Mouse (Mus musculus) MEL (cell line): ENCODE results near the gene Kcnd1. TPM values are rescaled to one million over a fixed set of nuclear protein-coding genes. Genes with fewer than 3 reads are reported as not detected.
A peak's percentile ranks its signal among the peaks of the same experiment; 100 is the strongest.

Experiments
- DNase-seq: peaks from one replicate; pipeline ENCODE4 v3.0.0; 2011; ENCODE audit warnings: low read depth, low spot score
- H3K27ac ChIP-seq: 2 replicates; pipeline ENCODE4 v1.5.1; 2012; ENCODE audit warnings: low read depth, mild to moderate bottlenecking, control low read depth, low read length, moderate library complexity; ENCODE audit not compliant: control insufficient read depth
- H3K27me3 ChIP-seq, 2 experiments: fragments of 150-350 bp in 1 of 2; sonication (generic) in 1 of 2; 2 replicates each; pipeline ENCODE4 v1.6.1; 2012; ENCODE audit warnings: low read length in 2 of 2, mild to moderate bottlenecking in 2 of 2, improper control_type of control experiment in 1 of 2, moderate library complexity in 1 of 2; ENCODE audit not compliant: insufficient read depth in 2 of 2, control insufficient read depth in 1 of 2
- H3K36me3 ChIP-seq, 2 experiments: 2 replicates each; pipeline ENCODE4 v1.6.1; 2012 to 2014; ENCODE audit warnings: low read length in 2 of 2, improper control_type of control experiment in 1 of 2, inconsistent platforms in 1 of 2, mild to moderate bottlenecking in 1 of 2; ENCODE audit not compliant: insufficient read depth in 2 of 2, control insufficient read depth in 1 of 2
- H3K4me1 ChIP-seq, 2 experiments: fragments of 150-350 bp in 1 of 2; sonication (generic) in 1 of 2; 2 replicates each; pipeline ENCODE4 v1.6.1; 2012; ENCODE audit warnings: low read length in 2 of 2, improper control_type of control experiment in 1 of 2, mild to moderate bottlenecking in 1 of 2; ENCODE audit not compliant: insufficient read depth in 2 of 2, control insufficient read depth in 1 of 2
- H3K4me3 ChIP-seq, 2 experiments: fragments of 150-350 bp in 1 of 2; sonication (generic) in 1 of 2; 2 replicates each; pipeline ENCODE4 v1.5.1; 2012; ENCODE audit warnings: low read depth in 2 of 2, low read length in 2 of 2, mild to moderate bottlenecking in 2 of 2, moderate library complexity in 2 of 2, control low read depth in 1 of 2, improper control_type of control experiment in 1 of 2; ENCODE audit not compliant: control insufficient read depth in 1 of 2, insufficient read depth in 1 of 2
- H3K79me2 ChIP-seq: 2 replicates; pipeline ENCODE4 v1.6.1; 2012; ENCODE audit warnings: mild to moderate bottlenecking, low read length, moderate library complexity; ENCODE audit not compliant: control insufficient read depth, poor library complexity, insufficient read depth
- H3K9ac ChIP-seq: 2 replicates; pipeline ENCODE4 v1.6.1; 2012; ENCODE audit warnings: low read depth, mild to moderate bottlenecking, control low read depth, low read length, moderate library complexity; ENCODE audit not compliant: control insufficient read depth, poor library complexity, severe bottlenecking
- H3K9me3 ChIP-seq: fragments of 150-350 bp; sonication (generic); replicated peaks from 2 replicates; pipeline ENCODE4 v1.6.1; 2012; ENCODE audit warnings: mild to moderate bottlenecking, low read length, improper control_type of control experiment, moderate library complexity; ENCODE audit not compliant: insufficient read depth
- BHLHE40 ChIP-seq: IDR thresholded peaks from 2 replicates; pipeline ENCODE4 v1.6.1; 2012; ENCODE audit warnings: low read depth, mild to moderate bottlenecking, inconsistent platforms, low read length, improper control_type of control experiment, borderline replicate concordance
- CHD1 ChIP-seq: IDR thresholded peaks from 2 replicates; pipeline ENCODE4 v1.6.1; 2012; ENCODE audit warnings: low read depth, mild to moderate bottlenecking, inconsistent platforms, low read length, improper control_type of control experiment
- CHD2 ChIP-seq: IDR thresholded peaks from 2 replicates; pipeline ENCODE4 v1.6.1; 2011; ENCODE audit warnings: low read length, improper control_type of control experiment
- CTCF ChIP-seq, 3 experiments: IDR thresholded peaks in 2 of 3; conservative IDR thresholded peaks in 1 of 3; 2 replicates each; pipeline ENCODE4 v1.5.1; 2011 to 2012; ENCODE audit warnings: low read length in 3 of 3, low read depth in 2 of 3, mild to moderate bottlenecking in 2 of 3, improper control_type of control experiment in 1 of 3, inconsistent platforms in 1 of 3, mixed read lengths in 1 of 3, moderate library complexity in 1 of 3; ENCODE audit not compliant: control insufficient read depth in 1 of 3, insufficient read depth in 1 of 3, poor library complexity in 1 of 3, severe bottlenecking in 1 of 3
- E2F4 ChIP-seq: IDR thresholded peaks from 2 replicates; pipeline ENCODE4 v1.6.1; 2011; ENCODE audit warnings: low read depth, low read length, improper control_type of control experiment, borderline replicate concordance
- ELF1 ChIP-seq: IDR thresholded peaks from 2 replicates; pipeline ENCODE4 v1.6.1; 2014; ENCODE audit warnings: low read depth, mild to moderate bottlenecking, inconsistent platforms, low read length, improper control_type of control experiment, moderate library complexity
- EP300 ChIP-seq, 2 experiments: IDR thresholded peaks; 2 replicates each; pipeline ENCODE4 v1.6.1; 2011; ENCODE audit warnings: improper control_type of control experiment in 2 of 2, low read length in 2 of 2, low read depth in 1 of 2, mild to moderate bottlenecking in 1 of 2
- ETS1 ChIP-seq: IDR thresholded peaks from 2 replicates; pipeline ENCODE4 v1.6.1; 2012; ENCODE audit warnings: low read depth, mild to moderate bottlenecking, inconsistent platforms, low read length, improper control_type of control experiment, moderate library complexity
- GABPA ChIP-seq: IDR thresholded peaks from 2 replicates; pipeline ENCODE4 v1.6.1; 2012; ENCODE audit warnings: low read depth, mild to moderate bottlenecking, inconsistent platforms, low read length, improper control_type of control experiment, moderate library complexity
- GATA1 ChIP-seq: IDR thresholded peaks from 2 replicates; pipeline ENCODE4 v1.6.1; 2011; ENCODE audit warnings: low read depth, low read length, improper control_type of control experiment
- HCFC1 ChIP-seq: IDR thresholded peaks from 2 replicates; pipeline ENCODE4 v1.6.1; 2012; ENCODE audit warnings: low read depth, mild to moderate bottlenecking, inconsistent platforms, low read length, improper control_type of control experiment, moderate library complexity
- JUND ChIP-seq: IDR thresholded peaks from 2 replicates; pipeline ENCODE4 v1.6.1; 2011; ENCODE audit warnings: low read depth, mild to moderate bottlenecking, improper control_type of control experiment, low read length
- KAT2A ChIP-seq: conservative IDR thresholded peaks from 2 replicates; pipeline ENCODE4 v1.6.1; 2012; ENCODE audit warnings: low read depth, low read length, improper control_type of control experiment, inconsistent platforms
- MAFK ChIP-seq: IDR thresholded peaks from 2 replicates; pipeline ENCODE4 v1.6.1; 2011; ENCODE audit warnings: low read depth, mild to moderate bottlenecking, low read length, improper control_type of control experiment, borderline replicate concordance
- MAX ChIP-seq: IDR thresholded peaks from 2 replicates; pipeline ENCODE4 v1.6.1; 2011; ENCODE audit warnings: low read length, improper control_type of control experiment
- MAZ ChIP-seq: IDR thresholded peaks from 2 replicates; pipeline ENCODE4 v1.6.1; 2012; ENCODE audit warnings: low read depth, mild to moderate bottlenecking, inconsistent platforms, low read length, improper control_type of control experiment
- MEF2A ChIP-seq: IDR thresholded peaks from 2 replicates; pipeline ENCODE4 v1.6.1; 2014; ENCODE audit warnings: low read depth, mild to moderate bottlenecking, inconsistent platforms, low read length, improper control_type of control experiment; ENCODE audit not compliant: poor library complexity, insufficient replicate concordance, severe bottlenecking; ENCODE audit errors: extremely low read depth
- MXI1 ChIP-seq: IDR thresholded peaks from 2 replicates; pipeline ENCODE4 v1.6.1; 2011; ENCODE audit warnings: mild to moderate bottlenecking, low read depth, low read length, improper control_type of control experiment
- MYB ChIP-seq: IDR thresholded peaks from 2 replicates; pipeline ENCODE4 v1.6.1; 2011; ENCODE audit warnings: mild to moderate bottlenecking, low read depth, low read length, improper control_type of control experiment
- MYC ChIP-seq: IDR thresholded peaks from 2 replicates; pipeline ENCODE4 v1.6.1; 2011; ENCODE audit warnings: low read depth, mild to moderate bottlenecking, low read length, improper control_type of control experiment, moderate library complexity
- NELFE ChIP-seq: IDR thresholded peaks from 2 replicates; pipeline ENCODE4 v1.6.1; 2011; ENCODE audit warnings: low read depth, low read length, improper control_type of control experiment
- NRF1 ChIP-seq: IDR thresholded peaks from 2 replicates; pipeline ENCODE4 v1.6.1; 2014; ENCODE audit warnings: low read depth, mild to moderate bottlenecking, inconsistent platforms, low read length, improper control_type of control experiment, moderate library complexity; ENCODE audit not compliant: poor library complexity, insufficient read depth, severe bottlenecking
- POLR2A ChIP-seq, 2 experiments: IDR thresholded peaks; 2 replicates each; pipeline ENCODE4 v1.6.1; 2011 to 2012; ENCODE audit warnings: low read length in 2 of 2, mild to moderate bottlenecking in 2 of 2, control low read depth in 1 of 2, improper control_type of control experiment in 1 of 2, low read depth in 1 of 2, moderate library complexity in 1 of 2; ENCODE audit not compliant: control insufficient read depth in 1 of 2, insufficient read depth in 1 of 2, poor library complexity in 1 of 2
- POLR2AphosphoS2 ChIP-seq: IDR thresholded peaks from 2 replicates; pipeline ENCODE4 v1.6.1; 2011; ENCODE audit warnings: low read length, improper control_type of control experiment
- POLR2AphosphoS5 ChIP-seq: IDR thresholded peaks from 2 replicates; pipeline ENCODE4 v1.6.1; 2012; ENCODE audit warnings: low read depth, borderline replicate concordance, mild to moderate bottlenecking, inconsistent platforms, low read length, moderate library complexity, mixed read lengths
- RAD21 ChIP-seq: IDR thresholded peaks from 2 replicates; pipeline ENCODE4 v1.6.1; 2011; ENCODE audit warnings: mild to moderate bottlenecking, low read depth, low read length, improper control_type of control experiment
- RCOR1 ChIP-seq: IDR thresholded peaks from 2 replicates; pipeline ENCODE4 v1.6.1; 2012; ENCODE audit warnings: low read depth, mild to moderate bottlenecking, inconsistent platforms, low read length, improper control_type of control experiment
- SIN3A ChIP-seq: IDR thresholded peaks from 2 replicates; pipeline ENCODE4 v1.6.1; 2012; ENCODE audit warnings: low read length, improper control_type of control experiment, inconsistent platforms
- SMC3 ChIP-seq: IDR thresholded peaks from 2 replicates; pipeline ENCODE4 v1.6.1; 2011; ENCODE audit warnings: low read depth, low read length, improper control_type of control experiment
- TAL1 ChIP-seq: IDR thresholded peaks from 2 replicates; pipeline ENCODE4 v1.6.1; 2012; ENCODE audit warnings: mild to moderate bottlenecking, inconsistent platforms, low read length, moderate library complexity, mixed read lengths
- TBP ChIP-seq: IDR thresholded peaks from 2 replicates; pipeline ENCODE4 v1.8.0; 2011; ENCODE audit warnings: low read depth, low read length, improper control_type of control experiment
- UBTF ChIP-seq: IDR thresholded peaks from 2 replicates; pipeline ENCODE4 v1.6.1; 2012; ENCODE audit warnings: low read depth, mild to moderate bottlenecking, inconsistent platforms, low read length, improper control_type of control experiment, moderate library complexity, borderline replicate concordance; ENCODE audit not compliant: insufficient read depth
- USF1 ChIP-seq: IDR thresholded peaks from 2 replicates; pipeline ENCODE4 v1.6.1; 2014; ENCODE audit warnings: low read depth, mild to moderate bottlenecking, inconsistent platforms, low read length, improper control_type of control experiment, moderate library complexity
- USF2 ChIP-seq, 2 experiments: IDR thresholded peaks; 2 replicates each; pipeline ENCODE4 v1.6.1; 2011 to 2012; ENCODE audit warnings: improper control_type of control experiment in 2 of 2, low read length in 2 of 2, borderline replicate concordance in 1 of 2, inconsistent platforms in 1 of 2, low read depth in 1 of 2, mild to moderate bottlenecking in 1 of 2; ENCODE audit not compliant: insufficient read depth in 1 of 2
- ZC3H11A ChIP-seq: IDR thresholded peaks from 2 replicates; pipeline ENCODE4 v1.6.1; 2012; ENCODE audit warnings: low read depth, mild to moderate bottlenecking, inconsistent platforms, low read length, improper control_type of control experiment
- ZMIZ1 ChIP-seq: IDR thresholded peaks from 2 replicates; pipeline ENCODE4 v1.6.1; 2012; ENCODE audit warnings: low read depth, mild to moderate bottlenecking, inconsistent platforms, low read length, improper control_type of control experiment, moderate library complexity
- ZNF384 ChIP-seq: IDR thresholded peaks from 2 replicates; pipeline ENCODE4 v1.6.1; 2012; ENCODE audit warnings: low read depth, mild to moderate bottlenecking, inconsistent platforms, low read length, improper control_type of control experiment
- polyA plus RNA-seq, 2 experiments: library from polyadenylated mRNA; stranded (reverse) in 1 of 2; unstranded in 1 of 2; fragments of >175 nt in 1 of 2; fragments of >200 nt in 1 of 2; gene quantifications; 2 replicates each; pipeline versions ENCODE4 v1.2.1 to v1.2.4; 2012; ENCODE audit warnings: low replicate concordance in 2 of 2, low read depth in 1 of 2; ENCODE audit not compliant: insufficient read length in 2 of 2, insufficient read depth in 1 of 2, missing spikeins in 1 of 2
- total RNA-seq: library from RNA; depleted of rRNA; stranded (reverse); fragments of 300-350 nt; gene quantifications from 2 replicates; pipeline ENCODE4 v1.2.3, GENCODE M21; 2012

Gene Kcnd1
- total and polyA plus RNA-seq, 3 experiments = 0.31 to 1.4 TPM; not detected in 1

DNA sequence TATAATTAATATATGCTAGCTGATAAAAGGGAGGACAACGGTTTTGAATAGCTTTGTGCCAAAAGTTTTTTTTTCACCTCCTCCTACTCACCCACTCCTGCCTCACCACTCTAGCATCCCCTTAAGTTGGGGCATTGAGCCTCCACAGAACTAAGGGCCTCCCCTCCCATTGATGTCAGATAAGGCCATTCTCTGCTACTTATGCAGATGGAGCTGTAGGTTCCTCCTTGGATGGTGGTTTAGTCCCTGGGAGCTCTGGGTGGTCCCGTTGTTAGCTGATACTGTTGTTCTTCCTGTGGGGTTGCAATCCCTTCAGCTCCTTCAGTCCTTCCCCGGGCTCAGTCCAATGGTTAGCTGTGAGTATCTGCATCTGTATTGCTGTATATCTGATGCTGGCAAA, 42.8 kb upstream of the Kcnd1 start:
- H3K36me3 ChIP-seq = peaks cover 0 to 42% of the 10 kb centered on the region in 2 experiments; a peak in 2 of 4 replicates
- no peaks in the 10 kb centered on the region for H3K9me3 ChIP-seq
- H3K27me3 ChIP-seq = no peaks in the 10 kb centered on the region
- peak overlapping the region; percentile 61 for H3K9ac ChIP-seq
- peak; percentile 91 for DNase-seq
- H3K4me3 ChIP-seq = peak overlapping the region; percentile 40 to 46
- peak overlapping the region; percentile 92 for H3K27ac ChIP-seq
- H3K79me2 ChIP-seq = no peaks in the 10 kb centered on the region; the same call in 1 of the 2 replicates
- peaks cover 18 to 36% of the 10 kb centered on the region in 2 experiments for H3K4me1 ChIP-seq
- TF ChIP-seq GATA1 = peak; percentile 69
- no peak for TF ChIP-seq NRF1
- no peak for TF ChIP-seq MYC
- peak; percentile 65; the same call in 1 of the 2 replicates for TF ChIP-seq POLR2AphosphoS2
- no peak for TF ChIP-seq SIN3A
- TF ChIP-seq TBP = peak; percentile 89
- TF ChIP-seq MAFK = no peak
- no peak for TF ChIP-seq KAT2A
- TF ChIP-seq MAX = no peak
- no peak for TF ChIP-seq SMC3
- no peak for TF ChIP-seq CHD2
- TF ChIP-seq ZMIZ1 = peak; percentile 91
- TF ChIP-seq MAZ = no peak
- no peak for TF ChIP-seq RAD21
- peak; percentile 58 for TF ChIP-seq RCOR1
- no peak for TF ChIP-seq GABPA
- 0 out of 2 replicates have a peak, but pooled peaks have one; percentile 30 for TF ChIP-seq ETS1
- no peak for TF ChIP-seq CTCF (IDR thresholded peaks at IDR 0.05 in 2 of 3, conservative IDR thresholded peaks at IDR 0.05 in 1 of 3; ENCODE audit: control insufficient read depth in 1 of 3, insufficient read depth in 1 of 3, low read depth in 2 of 3, low read length in 3 of 3, poor library complexity in 1 of 3, severe bottlenecking in 1 of 3)
- no peak for TF ChIP-seq BHLHE40
- TF ChIP-seq TAL1 = no peak
- 0 out of 2 replicates have a peak, but pooled peaks have one; percentile 12 for TF ChIP-seq MXI1
- no peak; the same call in 1 of the 2 replicates for TF ChIP-seq ZNF384
- peak; percentile 47; the same call in 1 of the 2 replicates for TF ChIP-seq NELFE
- no peak for TF ChIP-seq EP300 (IDR thresholded peaks at IDR 0.05; ENCODE audit: low read depth in 1 of 2, low read length in 2 of 2)
- TF ChIP-seq POLR2AphosphoS5 = 0 out of 2 replicates have a peak, but pooled peaks have one; percentile 11
- no peak for TF ChIP-seq ZC3H11A
- peak; percentile 37 to 85; a peak in 2 of 4 replicates for TF ChIP-seq POLR2A (IDR thresholded peaks at IDR 0.05; ENCODE audit: control insufficient read depth in 1 of 2, insufficient read depth in 1 of 2, low read depth in 1 of 2, low read length in 2 of 2, poor library complexity in 1 of 2)
- no peak for TF ChIP-seq UBTF
- TF ChIP-seq MYB = no peak
- TF ChIP-seq ELF1 = no peak
- no peak for TF ChIP-seq USF2 (IDR thresholded peaks at IDR 0.05; ENCODE audit: borderline replicate concordance in 1 of 2, insufficient read depth in 1 of 2, low read depth in 1 of 2, low read length in 2 of 2)
- no peak; the same call in 1 of the 2 replicates for TF ChIP-seq CHD1
- no peak for TF ChIP-seq E2F4
- no peak; the same call in 1 of the 2 replicates for TF ChIP-seq HCFC1
- no peak for TF ChIP-seq JUND
- TF ChIP-seq USF1 = no peak
- TF ChIP-seq MEF2A = no peak
